Mouse (Mus musculus) left cerebral cortex, postnatal 14 days (tissue): Measurements from ENCODE around the gene Sec24c. TPM values are rescaled to one million over a fixed set of nuclear protein-coding genes. Genes with fewer than 3 reads are reported as not detected.
"Not testable (repeated sequence)": the region's sequence is repeated elsewhere in the genome, so short reads cannot be mapped to it uniquely, and the experiment has no call there.

Experiments used
- DNase-seq, 2 experiments: peaks; one replicate each; pipeline ENCODE4 v3.0.0; 2021 to 2022; ENCODE audit warnings: low spot score in 2 of 2, mixed read lengths in 1 of 2
- intact Hi-C: fragments of 180-260 bp; cut with DNase I; formaldehyde crosslinking; loops from one replicate; pipeline ENCODE4 v1.15.1; 2025
- long read RNA-seq, 2 experiments: library from polyadenylated mRNA; stranded (forward); transcript quantifications; one replicate each; pipeline ENCODE4 v2.0.0; 2021
- total RNA-seq, 2 experiments: library from RNA; stranded (reverse); gene quantifications; 2 replicates each; pipeline ENCODE4 v1.2.3; 2021

Sec24c gene
- 100 to 1,000 TPM in 1 of 2 experiments, 10 to 100 TPM in 1; 87.8 to 109 TPM for total RNA-seq
- long read RNA-seq, experiment 1, full-length matches to known transcripts, result 4 of 50 reads
- long read RNA-seq, experiment 1, partial matches to known transcripts, result 32 of 50 reads
- long read RNA-seq, experiment 1, other reads (novel, unspliced or antisense), result 14 of 50 reads
- long read RNA-seq, experiment 2, full-length matches to known transcripts, result 3 of 64 reads
- long read RNA-seq, experiment 2, partial matches to known transcripts, result 42 of 64 reads
- long read RNA-seq, experiment 2, other reads (novel, unspliced or antisense), result 19 of 64 reads

DNA sequence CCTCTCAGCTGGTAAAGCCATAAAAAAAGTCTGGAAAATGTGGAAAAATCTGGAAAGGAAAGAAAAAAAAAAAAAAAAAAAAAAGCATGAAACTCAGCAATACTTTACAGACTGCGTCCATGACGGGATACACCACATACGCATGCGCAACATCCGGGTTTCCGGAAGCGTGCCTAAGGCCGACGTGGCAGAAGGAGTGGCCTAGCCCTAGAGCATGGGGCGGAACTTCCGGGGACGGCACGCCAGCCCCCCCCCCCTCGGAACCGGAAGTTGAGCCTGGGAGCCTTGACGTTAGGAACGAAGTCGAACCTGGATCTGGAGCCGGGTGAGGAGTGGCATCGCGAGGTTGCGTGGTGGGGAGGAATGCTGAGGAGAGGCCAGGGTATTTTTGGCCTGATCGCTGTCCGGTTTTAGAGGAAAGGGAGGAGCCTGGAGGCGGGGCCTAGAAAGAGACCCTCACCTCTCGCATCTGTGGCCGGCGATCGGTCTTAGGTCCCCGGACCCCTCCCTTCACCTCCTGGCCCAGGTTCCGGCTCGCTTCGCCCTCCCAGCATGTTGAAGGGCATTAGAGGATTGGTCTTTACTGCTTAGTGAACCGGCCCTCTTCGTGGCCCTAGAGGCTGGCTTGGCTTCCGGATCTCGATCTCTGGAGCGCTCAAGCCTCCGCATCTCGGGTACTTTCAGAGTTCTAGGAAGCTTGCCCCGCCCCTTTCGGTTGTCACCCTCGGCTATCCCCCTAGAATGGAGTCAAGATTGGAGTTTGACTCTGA lies at the start of gene Sec24c:
Sec24c (plus strand) TSS at position 245 of the 770 bp plus-strand sequence.
- intact Hi-C loops, result no loop called here
- peak; percentile 96 to 98 for DNase-seq

DNA sequence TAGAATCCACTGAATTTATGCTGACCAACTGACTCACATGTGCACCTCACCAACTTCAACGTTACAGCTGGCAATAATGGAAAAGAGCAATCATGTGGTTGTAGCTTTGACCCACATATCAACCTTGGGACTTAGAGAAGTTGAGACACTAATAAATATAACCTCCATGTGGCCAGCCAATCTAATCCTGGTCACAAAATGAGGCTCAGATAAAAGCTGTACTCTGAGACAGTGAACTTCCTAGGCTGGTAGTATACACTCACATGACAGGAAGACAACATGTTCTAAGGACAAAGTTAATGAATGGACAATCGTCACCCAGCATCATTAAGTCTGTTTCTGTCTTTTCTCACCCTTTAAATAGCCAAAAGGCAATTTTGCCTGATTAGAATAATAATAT lies 47.7 kb upstream of the Sec24c start:
- intact Hi-C loops, result no loop called here
- no peak for DNase-seq

DNA sequence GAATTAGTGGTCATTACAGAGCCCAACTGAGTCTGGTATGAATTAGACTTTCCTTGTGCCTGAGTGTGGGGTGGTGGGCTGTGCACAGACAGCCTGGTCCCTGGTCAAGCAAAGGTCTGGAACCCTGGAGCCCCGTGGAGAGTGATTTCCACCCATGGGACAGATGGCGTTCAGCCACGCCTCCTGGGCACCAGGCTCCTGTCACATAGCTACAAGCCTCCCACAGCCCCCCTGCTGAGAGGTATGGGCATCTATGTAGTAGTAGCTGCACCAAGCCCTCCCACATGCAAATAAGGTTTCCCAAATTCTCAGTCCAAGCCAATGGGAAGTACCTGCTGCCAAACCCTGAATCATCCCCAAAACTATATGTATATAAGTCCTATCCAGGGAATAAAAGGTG lies 47.1 kb upstream of the Sec24c start:
- intact Hi-C loops, result no loop called here
- DNase-seq, result no peak

DNA sequence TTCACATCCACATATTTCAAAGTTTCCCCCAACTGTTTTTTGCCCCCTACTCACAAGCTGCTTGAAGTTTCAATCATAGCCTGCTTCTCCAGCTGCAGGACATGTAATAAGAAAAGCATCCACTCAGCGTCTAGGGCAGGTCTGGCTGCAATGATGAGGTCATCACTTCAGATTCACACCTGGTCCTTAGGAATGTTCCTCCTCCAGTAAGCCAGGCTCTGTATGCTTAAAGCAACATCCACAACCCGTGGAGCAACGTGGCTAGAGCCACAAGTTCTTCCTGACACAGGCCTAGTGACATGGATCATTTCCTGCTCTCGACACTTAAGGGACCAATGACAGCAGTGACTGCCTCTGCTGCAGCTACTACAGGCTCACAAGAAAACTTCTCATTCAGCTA lies 42.9 kb upstream of the Sec24c start:
- no peak for DNase-seq
- intact Hi-C loops, result no loop called here

DNA sequence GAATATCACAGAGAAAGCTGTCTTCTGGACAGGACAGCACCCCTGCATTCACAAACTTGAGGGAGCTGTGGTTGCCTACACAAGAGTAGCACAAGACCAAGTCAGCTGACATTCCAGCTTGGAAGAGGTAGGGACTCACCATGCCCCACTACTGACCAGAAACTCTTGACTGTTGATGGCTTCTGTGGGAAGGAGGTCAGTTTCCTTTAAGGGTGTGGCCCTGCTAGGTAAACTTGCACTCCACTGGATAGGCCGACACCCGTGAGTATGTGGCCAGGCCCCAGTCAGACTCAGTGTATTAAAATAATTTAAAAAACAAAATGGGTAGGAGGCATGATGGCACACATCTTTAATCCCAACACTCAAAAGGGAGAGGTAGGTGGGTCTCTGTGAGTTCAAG lies 38.6 kb upstream of the Sec24c start:
- DNase-seq, result no peak
- intact Hi-C loops, result no loop called here

DNA sequence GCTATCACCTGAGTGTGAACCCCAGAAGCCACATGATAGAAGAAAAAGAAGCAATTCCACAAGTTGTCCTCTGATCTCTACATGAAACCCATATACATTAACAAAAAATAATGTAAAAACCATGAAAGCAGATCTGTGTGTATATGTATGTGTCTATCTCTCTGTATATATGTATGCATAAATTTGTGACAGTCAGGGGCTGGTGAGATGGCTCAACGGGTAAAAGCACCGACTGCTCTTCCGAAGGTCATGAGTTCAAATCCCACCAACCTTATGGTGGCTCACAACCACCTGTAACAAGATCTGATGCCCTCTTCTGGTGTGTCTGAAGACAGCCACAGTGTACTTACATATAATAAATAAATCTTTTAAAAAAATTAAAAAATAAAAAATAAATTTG lies 37.1 kb upstream of the Sec24c start:
- intact Hi-C loops, DNase-seq: not testable (repeated sequence)

DNA sequence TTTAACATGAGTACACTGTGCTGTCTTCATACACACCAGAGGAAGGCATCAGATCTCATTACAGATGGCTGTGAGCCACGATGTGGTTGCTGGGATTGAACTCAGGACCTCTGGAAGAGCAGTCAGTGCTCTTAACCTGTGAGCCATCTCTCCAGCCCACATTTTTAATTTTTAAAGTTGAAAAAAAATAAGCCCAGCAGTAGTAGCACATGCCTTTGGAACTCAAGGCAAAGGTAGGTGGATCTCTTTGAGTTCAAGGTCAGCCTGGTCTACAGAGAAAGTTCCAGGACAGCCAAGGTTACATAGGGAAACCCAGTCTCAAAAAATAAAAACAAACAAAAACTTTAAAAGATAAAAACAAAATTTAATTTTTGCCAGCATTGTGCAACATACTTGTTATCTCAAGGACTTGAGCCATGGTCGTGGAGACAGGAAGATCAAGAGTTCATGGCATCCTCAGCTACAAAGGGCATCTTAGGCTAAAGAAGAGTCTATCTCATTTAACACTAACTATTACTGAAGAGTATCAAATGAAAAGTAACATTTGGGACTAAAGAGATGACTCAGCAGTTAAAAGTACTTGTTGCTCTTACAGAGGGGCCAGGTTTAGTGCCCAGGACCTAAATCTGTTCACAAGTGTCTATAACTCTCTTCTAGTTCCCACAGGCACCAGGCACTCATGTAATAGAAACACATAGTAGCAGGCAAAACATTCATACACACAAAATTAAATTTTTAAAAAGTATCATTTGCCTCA lies 36.1 kb upstream of the Sec24c start:
- no peak for DNase-seq
- intact Hi-C loops, result no loop called here

DNA sequence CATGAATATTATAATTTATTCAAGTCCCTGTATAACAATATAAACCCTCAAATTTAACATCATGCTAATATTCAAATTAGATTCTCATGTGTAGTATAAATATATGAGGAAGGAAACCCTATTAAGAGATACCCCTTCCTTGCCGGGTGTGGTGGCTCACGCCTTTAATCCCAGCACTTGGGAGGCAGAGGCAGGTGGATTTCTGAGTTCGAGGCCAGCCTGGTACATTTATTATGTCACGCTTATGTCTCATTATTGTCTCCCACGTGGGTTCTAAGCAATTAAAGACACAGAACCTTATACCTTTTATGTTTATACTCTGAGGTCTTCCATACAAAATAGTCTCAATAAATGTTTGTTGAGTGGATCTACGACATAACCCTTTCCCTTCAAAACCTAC lies 35.4 kb upstream of the Sec24c start:
- no peak for DNase-seq
- intact Hi-C loops, result no loop called here

DNA sequence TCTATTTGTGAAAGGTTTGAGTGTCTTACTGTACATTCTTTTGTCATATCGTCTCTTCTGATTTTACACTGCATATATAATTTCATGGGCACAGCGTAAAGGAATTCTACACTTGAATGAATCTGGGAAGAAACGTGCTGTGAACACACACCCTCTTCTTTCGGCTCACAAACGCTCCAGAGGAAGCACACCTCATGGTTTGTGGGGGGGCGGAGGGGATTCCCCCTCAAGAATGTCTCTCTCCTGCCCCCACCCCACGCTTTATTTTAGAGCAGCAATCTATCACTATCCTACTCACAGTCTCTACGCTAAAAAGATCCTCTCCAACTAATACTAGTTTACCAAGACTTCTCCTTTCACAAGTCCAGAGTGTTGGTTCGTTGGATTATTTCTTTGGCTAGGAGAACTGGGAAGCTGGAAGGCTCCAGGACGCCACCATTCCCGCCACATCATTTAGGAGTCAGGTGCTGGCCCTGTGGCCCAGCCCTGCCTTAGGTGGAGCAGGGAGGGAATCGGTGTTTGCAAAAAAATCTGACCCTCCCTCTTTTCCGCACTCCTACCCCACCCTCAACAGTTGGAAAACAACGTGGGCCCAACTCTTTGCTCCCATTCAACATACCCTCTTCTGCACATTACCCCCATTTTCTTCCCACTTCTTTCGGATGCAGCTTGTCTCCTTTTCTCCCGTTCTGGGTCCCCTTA lies 34.0 kb upstream of the Sec24c start:
- intact Hi-C loops, result no loop called here
- DNase-seq, result peak in 1 of 2 experiments; percentile 47

DNA sequence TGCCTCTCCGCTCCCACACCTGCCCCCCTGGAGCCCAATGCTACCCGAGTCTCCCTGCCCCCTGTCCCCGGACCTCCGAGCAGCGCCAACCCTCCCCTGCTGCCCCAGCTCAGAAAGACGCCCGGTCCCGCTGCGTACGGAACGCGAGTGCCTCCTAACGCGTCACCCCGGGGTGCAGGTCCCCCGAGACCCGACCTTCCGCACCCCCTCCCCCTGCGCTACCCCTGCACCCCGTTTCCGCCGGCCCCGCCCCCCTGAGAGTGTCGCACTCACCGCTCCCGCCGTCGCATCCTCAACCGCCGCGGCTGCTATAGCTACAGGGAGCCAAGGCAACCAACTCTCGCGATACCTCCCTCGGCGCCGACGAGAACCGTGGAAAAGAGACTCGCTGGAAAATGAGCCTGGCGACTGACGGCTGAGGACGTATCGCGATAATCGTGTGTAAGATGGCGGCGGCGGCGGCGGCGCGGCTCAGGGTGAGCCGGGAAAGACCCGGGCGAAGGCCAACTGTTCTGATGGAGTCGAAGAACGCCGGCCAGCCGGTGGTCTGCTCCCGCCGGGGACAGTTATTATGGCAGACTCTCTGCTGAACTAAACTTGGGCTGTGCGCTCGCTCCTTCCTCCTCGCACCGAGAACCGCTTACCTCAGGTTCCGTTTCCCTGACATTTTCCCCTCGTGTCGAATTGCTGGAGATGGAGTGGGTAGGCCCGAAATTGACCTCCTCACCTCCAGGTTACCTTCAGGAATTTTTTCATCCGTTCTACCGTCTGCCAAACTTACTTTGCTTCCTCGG lies 33.3 kb upstream of the Sec24c start, which contains the start of gene Usp54:
Usp54 (minus strand) TSS at position 420 of the 794 bp plus-strand sequence.
- intact Hi-C loops, result no loop called here
- DNase-seq, result peak; percentile 98 to 99

DNA sequence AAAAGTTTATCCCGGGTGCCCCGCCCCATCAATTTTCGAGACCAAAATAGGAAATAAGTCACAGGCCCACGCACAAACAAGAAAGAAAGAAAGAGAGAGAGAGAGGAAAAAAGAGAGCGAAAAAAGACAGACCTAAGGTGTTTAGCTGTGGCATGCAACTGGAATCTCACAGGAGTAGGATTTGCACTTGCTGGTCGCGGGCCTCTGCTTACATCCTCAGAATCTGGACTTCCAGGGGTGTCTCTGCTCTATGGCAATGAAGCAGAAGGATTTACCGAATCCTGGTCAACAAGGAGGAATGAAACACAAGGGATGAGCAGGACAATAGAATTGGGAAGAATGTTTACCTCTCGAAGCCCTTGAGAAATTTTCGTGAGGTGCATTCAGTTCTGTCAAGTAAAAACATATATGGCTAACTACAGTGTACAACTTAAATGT lies 32.7 kb upstream of the Sec24c start:
- DNase-seq, result no peak
- intact Hi-C loops, result no loop called here

DNA sequence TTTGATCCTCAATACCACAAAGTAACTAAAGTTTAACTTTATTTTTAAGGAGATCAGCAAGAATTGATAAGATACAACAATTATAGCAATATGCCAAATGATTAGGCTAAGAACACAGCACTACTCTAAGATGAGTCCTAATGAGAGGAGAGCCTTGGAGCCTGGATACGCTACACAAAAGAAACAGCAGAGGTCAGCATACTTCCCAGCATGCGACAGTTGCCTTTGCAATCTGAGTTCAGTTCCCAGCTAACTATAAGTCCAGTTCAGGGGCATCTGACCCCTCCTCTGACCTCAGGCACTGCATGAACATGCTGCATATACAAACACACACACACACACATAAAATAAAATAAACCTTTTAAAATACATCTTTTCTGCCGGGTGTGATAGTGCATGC lies 28.6 kb upstream of the Sec24c start:
- intact Hi-C loops, result no loop called here
- DNase-seq, result no peak

DNA sequence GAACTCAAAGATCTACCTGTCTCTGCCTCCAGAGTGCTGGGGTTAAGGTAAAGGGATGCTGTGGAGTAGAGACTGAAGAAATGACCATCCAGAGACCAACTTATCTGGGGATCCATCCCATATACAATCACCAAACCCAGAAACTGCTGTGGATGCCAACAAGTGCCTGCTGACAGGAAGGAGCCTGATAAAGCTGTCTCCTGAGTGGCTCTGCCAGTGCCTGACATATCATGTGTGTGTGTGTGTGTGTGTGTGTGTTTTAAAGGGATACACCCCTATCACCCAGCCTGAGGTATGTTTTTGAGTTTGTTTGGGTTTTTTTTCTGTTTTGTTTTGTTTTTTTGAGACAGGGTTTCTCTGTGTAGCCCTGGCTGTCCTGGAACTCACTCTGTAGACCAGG lies 27.7 kb upstream of the Sec24c start:
- no peak for DNase-seq
- intact Hi-C loops, result no loop called here

DNA sequence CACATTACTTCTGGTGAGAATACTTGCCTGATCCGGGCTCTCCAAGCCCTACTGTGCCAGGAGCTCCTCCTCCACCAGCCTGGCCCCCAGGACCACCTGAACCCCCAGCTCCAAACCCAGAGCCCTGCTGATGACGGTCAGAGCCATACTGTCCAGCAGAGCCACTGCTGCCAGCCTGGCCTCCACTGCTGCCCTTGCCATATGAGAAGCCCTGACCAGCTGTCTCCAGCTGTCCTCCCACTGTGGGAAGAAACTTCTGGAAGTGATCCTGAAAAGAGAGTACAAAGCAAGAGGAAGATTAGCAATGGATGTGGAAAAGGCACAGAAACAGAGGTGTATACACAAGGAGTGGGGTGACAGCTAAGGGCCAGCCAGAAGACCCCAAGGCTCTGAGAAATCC lies 23.1 kb upstream of the Sec24c start:
- no peak for DNase-seq
- intact Hi-C loops, result no loop called here

DNA sequence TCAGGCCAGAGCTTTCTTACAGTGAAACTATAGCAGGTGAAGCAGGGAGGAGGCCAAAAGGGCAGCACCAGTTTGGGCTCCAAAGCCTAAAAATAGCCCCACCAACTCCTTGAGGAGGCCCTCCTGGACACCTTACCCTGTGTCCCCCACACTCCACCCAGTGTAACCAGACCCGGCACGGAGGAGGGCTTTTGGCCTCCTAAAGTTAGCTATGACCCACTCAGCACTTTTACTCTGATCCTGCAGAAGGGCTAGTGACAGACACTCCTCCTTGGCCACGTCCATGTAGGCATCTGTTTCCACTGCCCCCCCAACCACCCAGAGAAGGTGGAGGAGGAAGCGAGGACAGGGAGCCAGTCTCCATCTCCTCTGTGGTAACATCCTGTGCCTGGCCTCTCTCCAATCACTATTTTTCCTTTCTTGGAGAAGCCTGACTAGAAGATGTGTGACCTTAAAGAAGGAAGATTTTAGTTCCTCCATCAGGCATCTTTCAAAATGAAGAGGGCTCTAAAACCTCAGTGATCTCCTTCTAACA lies 22.3 kb upstream of the Sec24c start:
- no peak for DNase-seq
- intact Hi-C loops, result no loop called here

DNA sequence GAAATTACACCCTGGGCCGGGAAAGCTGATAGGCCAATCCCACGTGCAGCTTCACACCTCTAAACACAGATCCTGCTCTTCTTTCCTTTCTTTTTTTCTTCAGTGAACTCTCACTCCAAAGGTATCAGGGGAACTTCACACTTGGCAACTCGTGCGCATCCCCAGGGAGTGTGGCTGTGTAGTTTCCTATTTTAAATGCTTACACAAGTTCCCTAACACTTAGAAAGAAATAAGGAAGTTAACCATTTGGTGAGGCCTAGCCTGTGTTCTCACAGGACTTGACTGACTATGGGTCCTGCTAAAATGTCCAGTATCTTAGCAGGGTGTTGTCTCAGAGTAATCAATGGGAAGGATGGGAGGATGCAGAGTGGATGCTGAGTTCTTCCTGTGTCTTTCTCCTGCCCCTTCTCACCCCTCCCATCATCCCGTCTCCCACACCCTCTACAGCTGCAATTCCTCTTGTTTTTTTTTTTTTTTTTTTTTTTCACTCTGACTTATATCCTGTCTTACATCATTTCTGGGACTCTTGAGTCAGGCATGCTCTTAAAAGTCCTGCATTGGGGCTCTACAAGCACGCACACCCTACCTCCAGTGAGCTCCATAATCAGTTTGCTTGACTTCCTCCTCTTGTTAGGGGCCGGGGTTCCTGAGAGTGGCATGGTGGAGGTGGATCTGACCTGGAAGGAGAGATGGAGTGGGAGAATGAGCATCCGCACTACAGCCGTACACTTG lies 19.3 kb upstream of the Sec24c start:
- DNase-seq, result no peak
- intact Hi-C loops, result no loop called here

DNA sequence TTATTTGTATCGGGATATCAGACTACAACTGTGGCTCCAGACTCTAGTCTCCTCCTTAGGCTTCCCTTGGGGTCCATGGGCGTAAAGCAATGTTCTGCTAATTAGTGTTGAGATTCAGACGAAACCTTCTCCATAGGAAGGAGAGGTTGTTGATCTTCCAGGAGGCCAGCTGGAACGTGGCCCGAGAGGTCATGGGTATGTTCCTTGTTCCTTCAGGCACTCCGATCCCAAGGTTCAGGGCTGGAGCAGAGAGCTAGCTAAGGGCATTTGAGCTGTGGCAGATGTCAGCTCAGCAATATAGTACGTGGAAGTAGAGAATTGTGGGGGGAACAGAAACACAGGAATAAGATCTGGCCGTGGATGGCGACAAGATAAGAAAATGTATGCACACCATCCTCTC lies 18.4 kb upstream of the Sec24c start:
- intact Hi-C loops, result no loop called here
- no peak for DNase-seq

DNA sequence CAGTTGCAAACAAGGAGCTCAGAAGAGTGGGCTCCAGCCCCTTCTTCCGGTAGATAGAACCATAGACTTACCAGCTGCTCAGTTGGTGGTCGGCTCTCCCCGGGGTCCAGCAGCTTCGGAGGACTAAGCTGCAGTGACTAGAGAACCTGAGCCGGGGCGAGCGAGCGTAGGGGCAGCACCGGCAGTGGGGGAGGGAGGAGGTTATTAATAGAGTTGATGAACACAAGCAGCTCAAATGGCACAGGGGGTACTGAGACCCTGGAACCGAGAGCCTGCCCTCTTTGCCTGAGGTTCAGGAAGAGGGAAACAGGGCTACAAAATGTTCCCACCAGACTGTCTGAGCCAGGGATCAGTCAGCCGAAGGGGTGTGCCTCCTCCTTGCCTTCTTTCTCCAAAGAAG lies 17.7 kb upstream of the Sec24c start, which contains the start of gene Myoz1:
Myoz1 (minus strand) TSS at position 180 of the 400 bp plus-strand sequence.
- intact Hi-C loops, result no loop called here
- DNase-seq, result no peak
